Mouse (Mus musculus) cerebellum, adult 9-11 months (tissue): ENCODE measurements around the gene Atf3.

Experiments
- DNase-seq: peaks from one replicate; pipeline ENCODE4 v3.0.0; 2022

The Atf3 gene

DNA sequence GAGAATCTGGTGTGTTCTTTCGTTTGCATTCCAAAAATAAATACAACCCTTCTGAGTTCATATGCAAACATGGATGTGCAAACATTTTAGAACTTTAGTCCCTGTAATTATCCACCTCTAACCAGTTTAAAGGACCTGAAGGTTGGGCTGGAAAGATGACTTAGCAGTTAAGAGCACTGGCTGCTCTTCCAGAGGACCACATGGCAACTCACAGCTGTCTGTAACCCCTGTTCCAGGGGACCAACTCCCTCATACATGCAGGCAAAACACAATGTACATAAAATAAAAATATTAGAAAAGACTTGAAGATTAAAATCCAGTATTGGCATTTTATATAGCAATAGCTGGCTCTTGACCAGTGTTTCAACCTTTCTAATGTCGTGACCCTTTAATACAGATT is 7.9 kb upstream of the Atf3 start:
- no peak for DNase-seq

DNA sequence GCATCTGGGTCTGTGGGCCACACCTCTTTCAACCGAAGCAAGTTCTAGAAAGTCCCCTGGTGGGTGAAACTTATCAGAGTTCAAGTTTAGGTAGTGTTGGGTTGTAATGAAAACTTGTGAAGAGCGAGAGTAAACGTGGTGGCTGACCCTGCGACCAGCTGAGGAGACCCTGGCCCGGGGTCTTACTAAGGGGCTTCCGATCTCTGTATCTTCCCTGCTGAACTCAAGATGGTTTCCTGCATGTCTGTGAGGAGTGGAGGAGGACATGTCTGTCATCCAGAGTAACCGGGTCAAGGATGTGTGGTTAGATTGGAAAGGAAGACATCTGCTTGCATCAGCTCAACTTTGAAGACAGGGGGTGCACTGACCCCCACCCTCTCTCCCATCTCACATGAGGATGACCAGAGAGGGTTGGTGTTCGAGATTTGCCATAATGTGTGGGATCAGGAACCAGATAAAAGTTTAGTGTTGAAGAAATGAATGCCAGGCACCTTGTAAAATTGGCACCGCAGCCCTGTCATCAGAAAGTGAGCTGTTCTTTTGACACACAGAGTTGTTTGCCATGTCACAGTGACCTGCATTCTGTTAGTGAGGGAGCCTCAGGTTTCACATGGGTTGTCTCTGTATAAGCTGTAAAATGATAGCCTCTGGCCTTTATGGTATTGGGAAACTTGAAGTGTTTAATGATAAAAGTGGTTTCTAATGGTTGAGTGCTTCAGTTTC is 7.3 kb upstream of the Atf3 start:
- no peak for DNase-seq

DNA sequence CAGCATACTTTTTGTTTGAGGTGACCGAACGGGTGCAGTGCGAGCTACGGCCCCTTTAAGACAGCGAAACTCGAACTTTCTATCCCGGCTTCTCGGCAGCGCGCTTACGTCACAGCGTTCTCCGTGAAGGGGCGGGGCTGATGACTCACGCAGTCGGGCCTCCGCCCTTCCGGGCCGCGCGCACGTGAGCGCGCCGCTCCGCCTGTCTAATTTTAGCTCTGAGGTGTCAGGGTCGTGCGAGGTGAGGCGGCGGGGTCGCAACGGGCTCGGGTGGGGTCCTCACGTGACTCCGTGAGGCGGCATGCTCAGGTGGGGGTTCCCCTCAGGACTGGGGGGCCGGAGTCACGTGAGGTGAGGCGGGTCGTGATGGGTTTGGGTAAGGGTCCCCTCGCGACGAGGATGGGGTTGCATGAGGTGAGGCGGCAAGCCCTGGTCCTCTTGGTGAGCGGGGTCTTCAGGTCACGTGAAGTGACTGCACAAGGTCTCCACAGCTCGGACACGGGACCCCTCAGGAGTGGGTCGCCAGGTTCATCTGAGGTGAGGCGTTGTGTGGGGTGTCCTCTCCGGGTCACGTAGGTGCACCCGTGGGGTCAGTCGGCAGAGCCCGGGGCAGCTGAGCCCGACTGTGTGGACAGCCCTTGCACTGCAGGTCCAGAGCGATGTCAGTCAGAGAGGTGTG is 6.6 kb upstream of the Atf3 start:
- peak; percentile 94 for DNase-seq

DNA sequence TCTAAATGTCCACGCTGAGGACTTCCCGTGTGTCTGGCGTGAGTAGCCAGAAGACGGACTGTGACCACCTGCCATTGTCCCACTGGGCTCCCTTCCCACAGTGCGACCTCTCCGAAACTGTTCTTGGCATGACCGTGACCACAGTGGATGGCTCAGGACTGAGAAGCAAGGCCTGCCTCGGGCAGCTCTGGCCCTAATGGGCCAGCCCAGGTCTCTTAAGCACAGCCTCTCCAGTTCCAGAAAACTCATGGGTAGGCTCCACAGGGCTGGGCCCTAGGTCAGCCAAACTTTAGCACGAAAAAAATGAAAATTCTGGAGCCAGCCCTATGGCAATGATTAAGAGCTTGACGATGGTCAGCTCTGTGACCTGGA is 6.1 kb upstream of the Atf3 start:
- DNase-seq, result no peak

DNA sequence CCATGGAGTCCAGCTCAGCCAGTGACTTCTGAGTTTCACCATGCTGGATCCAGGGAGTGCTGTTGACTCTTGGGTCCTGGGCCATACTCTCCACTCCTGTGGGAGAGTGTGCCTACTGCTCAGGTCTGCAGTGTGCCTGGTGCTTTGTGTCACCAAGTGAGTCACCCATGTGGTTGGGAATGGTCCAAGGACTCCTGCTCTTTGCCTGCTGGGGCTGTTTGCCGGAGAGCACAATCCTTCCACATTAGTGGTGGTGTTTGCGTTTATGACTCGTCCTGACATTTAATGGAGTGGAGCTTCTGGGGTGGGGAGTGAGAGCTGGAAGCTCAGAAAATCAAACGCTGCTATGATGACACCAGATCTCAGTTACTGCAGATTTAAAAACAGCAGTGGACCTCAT is 4.2 kb upstream of the Atf3 start:
- DNase-seq, result no peak

DNA sequence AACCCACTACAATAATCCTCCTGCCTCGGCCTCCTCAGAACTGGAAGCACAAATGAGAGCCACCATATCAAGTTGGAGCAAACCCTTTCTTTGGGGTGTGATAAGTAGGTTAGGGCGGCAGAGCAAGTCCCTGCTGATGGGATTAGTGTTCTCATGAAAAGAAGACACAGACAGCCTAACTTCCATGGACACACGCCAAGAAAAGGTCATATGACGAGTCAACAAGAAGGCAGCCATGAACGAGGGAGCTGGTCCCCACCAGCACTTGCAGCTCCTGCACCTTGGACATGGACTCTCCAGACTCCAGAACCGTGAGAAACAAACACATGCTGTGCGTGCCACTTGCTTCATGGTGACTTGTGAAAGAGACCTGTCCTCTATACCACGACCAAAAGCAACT is 2.7 kb upstream of the Atf3 start:
- no peak for DNase-seq

DNA sequence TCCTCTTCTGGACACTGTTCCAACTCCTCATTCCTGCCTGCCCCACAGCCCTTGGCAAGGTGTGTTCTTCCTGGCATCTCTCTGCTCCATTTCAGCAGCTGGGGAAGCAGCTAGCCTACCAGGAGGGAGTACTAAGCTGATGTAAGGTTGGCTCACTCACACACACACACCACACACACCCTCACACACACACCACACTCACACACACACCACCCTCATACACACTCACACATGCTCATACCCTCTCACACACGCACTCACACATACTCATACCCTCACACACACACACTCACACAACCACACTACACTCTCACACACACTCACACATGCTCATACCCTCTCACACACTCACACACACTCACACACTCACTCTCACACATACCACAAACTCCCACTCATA is 1.9 kb upstream of the Atf3 start:
- DNase-seq, result no peak

DNA sequence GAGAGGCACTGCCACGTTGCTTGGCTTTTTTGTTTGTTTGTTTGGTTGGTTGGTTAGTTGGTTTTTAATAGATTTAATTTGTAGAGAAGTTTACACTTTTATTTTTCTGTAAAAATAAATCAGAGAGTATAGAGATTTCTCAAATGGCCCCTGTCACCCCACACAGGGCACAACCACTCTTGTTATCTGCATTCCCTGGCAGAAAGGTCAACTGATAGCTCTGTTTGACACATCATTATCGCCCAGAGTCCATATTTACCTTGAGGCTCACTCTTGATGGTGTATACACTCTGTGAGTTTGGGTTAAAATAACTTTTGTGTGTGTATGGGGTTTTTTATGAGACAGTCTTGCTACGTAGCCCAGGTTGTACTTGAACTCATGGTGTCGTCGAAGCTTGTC is 744 bp upstream of the Atf3 start:
- DNase-seq, result no peak

DNA sequence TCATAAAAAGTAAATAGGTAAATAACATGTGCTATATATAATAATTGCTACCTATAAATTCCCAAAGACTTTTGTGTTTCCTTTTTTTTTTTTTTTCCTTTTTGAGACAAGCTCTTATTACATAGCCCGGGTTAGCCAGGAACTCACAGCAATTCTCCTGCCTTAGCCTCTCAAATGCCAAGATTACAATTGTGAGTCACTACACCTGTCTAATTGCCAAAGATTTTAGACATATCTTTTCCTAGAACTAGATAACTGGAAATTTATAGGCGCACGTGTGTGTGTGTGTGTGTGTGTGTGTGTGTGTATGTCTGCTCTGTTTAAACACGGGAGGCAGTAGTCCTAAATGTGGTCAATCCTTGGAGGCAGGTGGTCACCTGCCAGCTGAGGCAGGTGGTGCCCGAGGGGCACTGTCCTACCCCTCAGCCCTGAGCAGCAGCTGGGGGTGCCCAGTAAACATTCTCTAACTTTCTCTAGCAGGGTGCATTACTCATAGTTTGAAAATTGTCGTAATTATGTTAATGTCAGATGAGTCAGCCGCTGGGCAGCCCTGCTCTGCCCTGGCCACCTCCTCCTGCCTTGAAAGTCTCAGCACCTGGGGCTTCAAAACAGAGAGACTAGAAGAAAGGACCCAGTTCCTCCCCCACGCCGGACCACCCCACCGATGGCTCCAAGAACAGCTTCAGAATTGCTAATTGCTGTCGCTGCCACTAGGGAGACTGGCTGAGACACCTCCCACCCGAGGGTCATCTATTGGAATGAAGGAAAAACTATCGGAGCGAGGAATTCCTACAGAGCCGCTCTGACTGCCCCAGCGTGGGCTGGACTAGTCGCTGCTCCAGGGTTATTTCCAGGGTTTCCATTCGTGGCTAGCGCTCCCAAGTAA is 1.8 kb downstream of the Atf3 start:
- DNase-seq, result no peak

DNA sequence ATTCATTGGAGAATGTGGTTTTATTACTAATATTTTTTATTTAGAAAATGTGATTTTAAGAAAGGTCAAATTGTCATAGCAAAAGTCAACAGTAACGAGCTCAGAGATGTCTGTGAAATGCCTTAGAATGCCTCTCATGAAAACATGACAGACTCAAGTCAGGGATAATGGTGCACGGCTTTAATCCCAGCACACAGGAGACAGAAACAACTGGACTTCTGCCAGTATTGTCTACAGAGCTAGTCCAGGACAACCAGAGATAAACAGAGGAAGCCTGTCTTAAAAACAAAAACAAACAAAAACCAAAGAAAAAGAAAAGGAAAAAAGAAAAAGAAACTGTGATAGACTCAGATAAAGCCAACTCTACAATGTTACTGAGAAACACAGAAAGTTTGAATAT is 6.7 kb downstream of the Atf3 start:
- no peak for DNase-seq

DNA sequence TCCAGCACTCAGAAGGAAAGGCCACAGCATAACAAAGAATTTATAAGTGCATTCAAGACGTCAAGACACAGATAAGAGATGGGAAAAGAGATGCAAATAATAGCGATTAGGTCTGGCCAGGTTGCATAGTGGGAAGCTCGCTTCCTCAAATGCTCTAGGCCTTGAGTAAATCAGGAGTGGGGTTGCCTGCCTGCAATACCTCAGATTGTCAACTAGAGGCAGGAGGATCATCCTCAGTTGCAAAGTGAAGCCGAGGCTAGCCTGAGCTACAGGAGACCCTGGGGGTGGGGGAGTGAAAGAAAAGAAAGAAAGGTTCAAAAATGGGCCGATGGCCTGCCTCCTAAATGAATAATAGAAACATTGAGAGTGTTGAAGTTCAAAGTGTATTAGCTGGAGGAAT is 12.0 kb downstream of the Atf3 start:
- no peak for DNase-seq

DNA sequence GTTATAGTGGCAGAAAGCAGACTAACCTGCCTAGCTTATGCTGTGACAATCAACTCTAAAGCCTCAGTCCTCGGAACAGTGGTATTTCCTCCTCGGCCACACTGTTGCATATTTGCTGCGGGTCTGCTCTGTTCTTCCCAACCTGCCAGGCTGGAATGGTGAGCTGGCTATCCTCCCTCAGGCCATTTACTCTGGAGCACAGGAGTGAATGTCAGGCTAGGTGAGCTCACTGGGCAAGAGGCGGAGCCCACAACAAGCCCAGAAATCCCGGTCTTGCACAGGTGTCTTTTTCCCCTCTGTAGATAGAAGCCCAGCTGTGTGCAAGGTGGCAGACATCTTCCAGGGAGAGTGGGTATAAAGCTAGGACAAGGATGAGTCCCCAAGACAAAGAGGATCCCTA is 13.0 kb downstream of the Atf3 start:
- no peak for DNase-seq

DNA sequence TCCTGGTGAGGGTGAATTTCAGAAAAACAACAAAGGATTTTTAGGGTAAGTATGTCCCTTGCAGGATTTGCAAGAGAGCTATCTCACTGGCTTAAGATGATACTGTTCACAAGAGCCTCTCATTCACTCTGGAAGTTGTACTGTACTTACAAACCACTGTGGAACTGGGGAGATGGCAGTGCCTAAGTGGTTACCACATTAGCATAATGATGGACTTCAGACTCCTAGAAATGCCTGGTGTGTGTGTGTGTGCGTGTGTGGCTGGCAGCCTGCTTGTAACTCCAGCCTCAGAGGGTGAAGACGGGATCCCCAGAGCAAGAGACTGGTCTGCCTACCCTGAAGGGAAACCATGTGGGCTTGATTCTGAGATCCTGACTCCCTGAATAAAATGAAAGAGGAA is 14.3 kb downstream of the Atf3 start:
- no peak for DNase-seq

DNA sequence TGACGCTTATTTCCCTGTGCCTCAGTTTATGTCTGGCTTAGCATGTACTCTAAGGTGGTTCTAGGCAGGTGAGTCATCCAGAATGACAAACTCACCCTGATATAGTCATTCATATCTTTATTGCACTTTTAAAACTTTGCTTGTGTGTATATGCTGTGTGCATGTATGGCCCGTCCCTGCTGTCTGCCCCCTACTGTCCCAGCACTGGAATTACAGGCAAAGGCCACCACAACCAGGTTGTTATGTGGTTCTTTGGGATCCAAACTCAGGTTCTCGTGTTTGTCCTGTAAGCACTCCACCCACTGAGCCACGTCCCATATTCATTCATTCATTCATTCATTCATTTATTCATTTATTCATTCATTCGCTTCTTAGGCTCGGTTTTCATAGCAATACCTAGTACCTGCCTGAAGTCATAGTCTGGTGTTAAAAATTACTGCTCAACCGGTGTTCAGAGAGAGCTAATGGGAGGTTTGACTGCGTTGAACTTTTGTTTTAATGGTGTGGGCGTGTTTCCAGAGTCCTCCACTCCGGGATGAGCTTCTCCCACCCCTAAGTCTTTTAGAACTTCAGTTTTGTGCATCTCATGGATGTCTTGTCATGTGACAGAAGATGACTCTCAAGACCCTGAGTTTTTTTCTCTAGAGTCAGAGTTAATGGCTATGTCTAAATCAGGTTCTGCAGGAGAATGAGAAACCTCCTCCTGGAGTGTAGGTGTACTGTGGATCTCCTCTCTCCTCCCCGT is 15.5 kb downstream of the Atf3 start:
- no peak for DNase-seq

DNA sequence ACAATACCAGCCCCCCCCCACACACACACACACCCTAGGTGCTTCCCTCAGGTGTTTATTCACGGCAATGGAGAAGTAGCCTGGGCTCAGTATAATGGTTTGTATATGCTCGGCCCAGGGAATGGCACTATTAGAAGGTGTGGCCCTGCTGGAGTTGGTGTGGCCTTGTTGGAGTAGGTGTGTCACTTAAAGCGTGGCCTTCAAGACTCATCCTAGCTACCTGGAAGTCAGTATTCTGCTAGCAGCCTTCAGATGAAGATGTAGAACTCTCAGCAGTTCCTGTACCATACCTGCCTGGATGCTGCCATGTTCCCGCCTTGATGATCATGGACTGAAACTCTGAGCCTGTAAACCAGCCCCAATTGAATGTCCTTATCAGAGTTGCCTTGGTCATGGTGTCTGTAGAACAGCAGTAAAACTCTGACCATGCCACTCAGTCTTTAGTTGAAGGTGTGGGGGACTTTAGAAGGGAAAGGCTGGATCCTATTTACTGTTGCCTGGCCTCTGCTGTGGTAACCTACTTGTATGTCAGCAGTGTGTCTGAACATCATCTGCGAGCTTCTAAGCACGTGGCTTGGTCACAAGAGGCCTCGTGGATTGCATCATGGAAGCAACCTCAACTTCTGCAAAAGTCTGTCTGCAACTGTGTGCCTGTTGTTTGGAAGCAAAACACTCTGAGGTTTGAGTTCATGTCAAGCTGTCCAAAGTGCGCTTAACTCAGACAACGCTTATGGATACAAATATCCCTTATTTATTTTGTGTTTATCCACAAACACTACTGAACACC is 16.8 kb downstream of the Atf3 start:
- no peak for DNase-seq

DNA sequence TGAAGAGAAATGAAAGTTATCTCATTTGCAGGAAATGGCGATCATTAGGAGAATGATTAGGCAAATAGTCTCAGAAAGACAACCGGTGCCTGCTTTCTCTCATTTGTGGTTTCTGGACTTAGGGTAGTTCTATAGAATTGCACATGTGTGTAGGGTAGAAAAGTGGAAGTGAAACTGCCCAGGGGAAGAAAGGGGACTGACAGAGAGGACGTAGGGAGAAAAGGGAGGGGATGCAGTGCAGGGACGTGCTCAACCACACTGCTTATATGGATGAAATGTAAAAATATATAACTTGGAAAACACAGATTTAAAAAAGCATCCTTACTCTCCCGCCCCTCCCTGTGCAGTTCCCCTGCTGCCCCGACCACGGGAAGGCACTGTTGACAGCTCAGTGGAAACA is 19.9 kb downstream of the Atf3 start:
- DNase-seq, result no peak

DNA sequence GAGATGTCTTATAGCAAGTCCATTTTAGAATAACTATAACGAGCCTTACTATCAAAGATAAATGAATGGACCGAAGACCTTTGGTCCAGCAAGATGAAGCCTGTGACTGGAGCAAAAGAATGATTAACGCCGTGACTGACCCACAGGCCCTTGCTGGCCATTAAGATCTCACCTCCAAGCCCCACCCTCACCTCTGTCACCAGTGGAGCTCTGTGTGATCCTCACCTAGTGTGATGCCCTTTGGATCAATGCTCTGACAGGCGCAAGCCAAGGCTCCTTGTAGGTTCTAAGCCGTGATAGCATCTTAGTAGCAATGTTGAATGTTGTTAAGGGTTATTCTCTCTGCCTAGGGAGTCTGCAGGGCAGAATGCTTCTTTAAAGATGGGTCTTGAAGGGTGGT is 21.8 kb downstream of the Atf3 start:
- DNase-seq, result no peak

DNA sequence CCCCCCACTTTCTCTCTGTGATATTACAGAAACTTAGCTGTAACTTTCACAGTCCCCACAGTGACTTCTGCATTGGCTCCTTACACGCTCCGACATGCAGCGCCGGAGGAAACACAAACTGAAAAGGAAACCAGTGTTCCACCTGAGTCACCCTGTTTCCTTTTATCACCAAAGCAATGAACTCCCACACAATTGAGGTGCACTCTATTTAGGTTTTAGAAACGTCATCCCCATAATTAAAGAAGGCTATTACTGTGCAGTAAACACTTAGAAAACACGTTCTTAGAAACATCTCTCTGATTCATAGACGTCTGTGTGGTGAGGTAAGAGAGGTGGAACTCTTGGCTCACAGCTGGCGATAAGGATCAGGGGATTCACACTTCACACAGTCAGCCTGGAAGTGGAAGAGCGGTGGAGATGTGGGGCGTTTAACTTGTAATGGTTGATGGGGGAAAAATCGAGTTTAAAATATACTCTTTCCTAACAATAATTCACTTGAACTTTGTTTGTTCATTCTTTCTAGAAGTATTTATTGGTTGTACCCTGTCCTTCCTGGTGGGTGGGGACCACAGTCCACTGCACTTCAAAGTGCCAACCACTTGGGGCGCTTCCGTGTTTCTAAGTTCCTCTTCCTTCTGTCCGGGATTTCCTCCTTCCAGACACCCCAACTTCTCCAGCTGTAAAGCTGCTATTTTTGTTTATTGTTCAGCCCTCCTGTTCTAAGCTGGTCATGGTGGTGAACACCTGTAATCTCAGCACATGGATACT is 24.0 kb downstream of the Atf3 start:
- DNase-seq, result no peak

DNA sequence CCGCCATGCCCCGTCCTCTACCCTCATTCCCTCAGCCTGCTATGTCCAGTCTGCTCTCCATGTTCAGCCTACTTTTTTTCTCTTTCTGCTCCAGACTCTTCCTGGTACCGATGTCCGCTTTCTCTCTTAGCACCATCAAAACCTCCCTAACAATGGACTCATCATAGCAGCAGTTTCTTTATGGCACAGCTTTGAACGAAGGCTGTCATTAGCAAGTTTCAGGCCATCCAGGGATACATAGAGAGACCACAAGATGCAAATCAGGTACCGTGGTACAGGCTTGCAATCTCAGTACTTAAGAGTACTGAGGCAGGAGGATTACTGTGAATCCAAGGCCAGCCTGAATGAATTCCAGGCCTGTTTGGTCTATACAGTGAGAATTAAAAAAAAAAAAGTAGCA is 25.1 kb downstream of the Atf3 start:
- no peak for DNase-seq

DNA sequence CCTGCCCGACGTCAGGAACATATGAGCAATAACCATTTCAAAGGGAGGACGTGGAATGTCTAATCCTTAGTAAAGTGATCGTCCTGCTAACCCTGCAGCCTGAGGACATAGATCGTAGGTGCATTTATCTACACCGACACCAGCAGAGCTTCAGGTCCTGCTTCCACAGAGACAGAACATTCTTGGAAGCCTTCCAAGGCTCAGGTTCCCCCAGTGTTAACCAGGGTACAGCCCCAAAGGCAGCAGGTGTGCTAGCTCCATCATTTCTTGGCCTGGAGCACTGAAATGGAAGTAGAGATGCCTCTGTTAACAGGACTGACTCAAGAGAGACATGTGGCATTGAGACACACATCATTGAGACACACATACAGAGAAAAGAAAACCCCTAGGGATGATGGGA is 25.6 kb downstream of the Atf3 start:
- no peak for DNase-seq

DNA sequence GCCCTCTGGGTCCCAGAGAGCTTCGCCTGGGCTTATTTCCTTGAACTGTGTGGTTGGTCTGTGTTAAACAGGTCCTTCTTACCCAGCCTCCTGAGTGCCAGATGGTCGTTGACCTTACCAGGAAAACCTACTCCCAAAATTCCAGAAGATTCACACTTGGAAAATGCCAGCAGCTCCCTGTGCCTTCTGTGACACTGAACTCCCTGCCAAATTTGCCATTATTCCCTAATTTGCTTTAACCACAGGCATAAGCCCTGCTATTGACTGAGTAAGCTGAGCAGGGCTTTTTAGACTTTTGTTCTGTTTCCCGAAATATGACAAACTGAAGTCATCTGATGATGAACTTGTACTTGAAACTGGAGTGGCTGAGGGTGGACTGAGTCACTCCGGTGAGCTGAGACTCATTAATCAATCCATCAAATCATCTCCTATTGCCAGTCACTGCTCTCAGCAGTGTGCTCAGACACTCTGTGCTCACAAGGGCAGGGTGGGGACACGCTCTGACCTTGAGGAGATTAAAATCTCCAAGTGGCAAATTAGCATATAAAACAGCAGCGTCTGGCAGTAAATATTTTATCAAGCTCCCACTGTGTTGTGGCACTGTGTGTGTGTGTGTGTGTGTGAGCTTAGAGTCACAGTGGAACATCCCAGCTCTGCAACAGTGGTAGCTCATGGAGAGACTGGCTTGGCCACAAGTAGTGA is 28.0 kb downstream of the Atf3 start:
- DNase-seq, result peak; percentile 57
